Mouse (Mus musculus): Measurements from ENCODE around the gene Cmas. TPM values are rescaled to one million over a fixed set of nuclear protein-coding genes. Genes with fewer than 3 reads are reported as not detected.

Cmas gene
- polyA plus RNA-seq, 1 experiment from 2014 or later = 102 TPM

DNA sequence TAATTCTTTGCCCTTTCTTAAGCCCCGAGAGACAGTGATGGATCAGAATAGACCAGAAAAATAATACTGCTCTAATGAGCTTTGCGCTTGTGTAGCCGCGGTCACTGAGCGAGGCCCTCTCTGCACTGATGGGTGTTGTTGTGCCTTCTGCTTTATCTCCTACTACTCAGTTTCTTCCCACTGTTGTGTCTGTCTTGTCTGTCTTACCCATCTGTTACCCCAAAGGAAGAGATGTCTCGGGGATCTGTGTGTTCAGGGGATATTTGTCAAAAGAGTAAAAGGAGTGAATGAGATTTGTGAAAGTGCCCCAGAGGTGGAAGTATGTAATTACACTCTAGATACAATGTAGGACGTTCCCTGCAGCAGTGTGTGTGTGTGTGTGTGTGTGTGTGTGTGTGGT lies 38.3 kb upstream of the Cmas start:
- Histone ChIP-seq H3K27me3 (ENCODE audit: control insufficient read depth, insufficient read depth, low read length) (no peaks in the 10 kb centered on the region), H3K9ac (ENCODE audit: low read length) (no peak overlapping the region), H3K9me3 (ENCODE audit: control insufficient read depth, low read length) (0 out of 2 replicates have a peak, but pooled peaks cover 5% of the 10 kb centered on the region), H3K4me3 (ENCODE audit: control insufficient read depth in 1 of 2, insufficient read depth in 1 of 2, low read depth in 1 of 2, low read length in 2 of 2) (no peak overlapping the region), H3K4me1 (ENCODE audit: control insufficient read depth in 2 of 2, insufficient read depth in 2 of 2, low read length in 2 of 2) (peaks cover 3 to 4% of the 10 kb centered on the region in 2 experiments; a peak in 1 of 4 replicates), H3K36me3 (ENCODE audit: control insufficient read depth, insufficient read depth, low read length) (no peaks in the 10 kb centered on the region), H3K27ac (replicated peaks in 1 of 2; ENCODE audit: control insufficient read depth in 1 of 2, insufficient read depth in 1 of 2, low read depth in 2 of 2, low read length in 2 of 2) (no peak overlapping the region), H3K4me2 (ENCODE audit: low read length) (no peak overlapping the region)
- WGBS = 80% methylated on average over 7 of the region's 7 CpGs
- ATAC-seq (ENCODE audit: insufficient number of reproducible peaks, insufficient read depth, low FRiP score, low read depth) = no peak

DNA sequence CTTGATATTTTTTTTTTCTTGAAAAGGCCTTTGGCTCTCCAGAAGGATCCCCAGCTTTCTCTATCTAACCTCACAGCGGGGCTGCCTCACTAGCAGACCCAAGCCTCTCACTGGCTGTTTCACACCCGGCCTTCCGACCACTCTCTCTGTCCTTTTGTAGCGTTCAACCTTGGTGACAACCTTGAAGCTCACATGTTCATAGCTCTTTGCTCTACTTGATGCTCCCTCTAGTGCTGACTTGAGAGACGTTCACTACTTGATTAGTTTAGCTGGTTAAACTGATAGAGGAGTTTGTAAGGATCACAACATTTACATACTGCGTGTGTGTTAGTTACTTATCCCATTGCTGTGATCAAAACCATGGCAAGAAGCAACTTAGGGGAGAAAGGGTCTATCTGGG lies 35.8 kb upstream of the Cmas start:
- Histone ChIP-seq H3K4me3 (ENCODE audit: control insufficient read depth in 1 of 2, insufficient read depth in 1 of 2, low read depth in 1 of 2, low read length in 2 of 2) (no peak overlapping the region), H3K4me2 (ENCODE audit: low read length) (no peak overlapping the region), H3K9ac (ENCODE audit: low read length) (no peak overlapping the region), H3K4me1 (ENCODE audit: control insufficient read depth in 2 of 2, insufficient read depth in 2 of 2, low read length in 2 of 2) (peaks cover 3 to 4% of the 10 kb centered on the region in 2 experiments; a peak in 1 of 4 replicates), H3K27ac (replicated peaks in 1 of 2; ENCODE audit: control insufficient read depth in 1 of 2, insufficient read depth in 1 of 2, low read depth in 2 of 2, low read length in 2 of 2) (no peak overlapping the region), H3K36me3 (ENCODE audit: control insufficient read depth, insufficient read depth, low read length) (no peaks in the 10 kb centered on the region), H3K27me3 (ENCODE audit: control insufficient read depth, insufficient read depth, low read length) (no peaks in the 10 kb centered on the region), H3K9me3 (ENCODE audit: control insufficient read depth, low read length) (0 out of 2 replicates have a peak, but pooled peaks cover 3% of the 10 kb centered on the region)
- no peak for ATAC-seq (ENCODE audit: insufficient number of reproducible peaks, insufficient read depth, low FRiP score, low read depth)
- 49% methylated on average over 6 of the region's 6 CpGs for WGBS

DNA sequence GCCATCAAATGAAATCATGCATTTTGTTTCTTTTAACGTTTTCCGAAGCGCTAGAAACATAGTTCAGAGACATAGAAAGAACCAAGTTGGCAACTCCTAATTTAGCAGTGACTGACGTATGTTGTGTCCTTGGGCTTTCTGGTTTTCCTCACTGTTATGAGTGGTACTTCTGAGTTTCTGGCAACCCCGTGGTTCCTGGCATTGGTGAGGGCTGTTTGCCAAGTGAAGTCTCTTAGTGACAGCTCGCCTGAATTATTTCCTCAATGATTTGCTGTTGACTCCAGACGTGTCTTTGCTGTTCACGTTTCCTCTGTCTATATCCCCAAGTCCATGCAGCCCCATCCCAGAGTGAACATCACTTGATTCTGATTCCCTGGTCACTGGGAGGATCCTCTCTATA lies 34.8 kb upstream of the Cmas start:
- no peak overlapping the region for H3K27ac ChIP-seq (replicated peaks in 1 of 2; ENCODE audit: control insufficient read depth in 1 of 2, insufficient read depth in 1 of 2, low read depth in 2 of 2, low read length in 2 of 2)
- H3K9ac ChIP-seq (ENCODE audit: low read length) = no peak overlapping the region
- no peak overlapping the region for H3K4me3 ChIP-seq (ENCODE audit: control insufficient read depth in 1 of 2, insufficient read depth in 1 of 2, low read depth in 1 of 2, low read length in 2 of 2)
- H3K4me1 ChIP-seq (ENCODE audit: control insufficient read depth in 2 of 2, insufficient read depth in 2 of 2, low read length in 2 of 2) = peaks cover 3 to 4% of the 10 kb centered on the region in 2 experiments; a peak in 1 of 4 replicates
- H3K9me3 ChIP-seq (ENCODE audit: control insufficient read depth, low read length) = 0 out of 2 replicates have a peak, but pooled peaks cover 3% of the 10 kb centered on the region
- no peak for ATAC-seq (ENCODE audit: insufficient number of reproducible peaks, insufficient read depth, low FRiP score, low read depth)
- H3K36me3 ChIP-seq (ENCODE audit: control insufficient read depth, insufficient read depth, low read length) = no peaks in the 10 kb centered on the region
- H3K4me2 ChIP-seq (ENCODE audit: low read length) = no peak overlapping the region
- 62% methylated on average over 8 of the region's 8 CpGs for WGBS
- no peaks in the 10 kb centered on the region for H3K27me3 ChIP-seq (ENCODE audit: control insufficient read depth, insufficient read depth, low read length)

DNA sequence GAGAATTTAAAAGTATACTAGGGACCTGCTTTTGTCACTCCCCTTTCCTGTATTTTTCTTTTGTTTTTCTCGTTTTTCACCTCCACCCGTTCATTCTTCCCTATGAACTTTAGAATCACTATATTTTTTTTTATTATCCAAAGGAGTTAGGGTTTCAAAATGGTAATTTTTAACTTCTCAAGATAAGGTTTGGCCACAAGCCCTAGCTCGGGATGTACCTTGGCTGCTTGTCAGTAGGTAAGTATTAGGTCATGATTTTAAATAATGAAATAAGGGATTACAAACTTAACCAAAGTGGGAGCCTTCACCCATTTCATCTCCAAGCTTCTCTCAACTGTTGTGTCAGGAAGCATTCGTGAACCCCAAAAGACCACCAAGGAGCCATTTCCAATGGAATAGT lies 30.5 kb upstream of the Cmas start:
- Histone ChIP-seq H3K27me3 (ENCODE audit: control insufficient read depth, insufficient read depth, low read length) (no peaks in the 10 kb centered on the region), H3K36me3 (ENCODE audit: control insufficient read depth, insufficient read depth, low read length) (no peaks in the 10 kb centered on the region), H3K9me3 (ENCODE audit: control insufficient read depth, low read length) (0 out of 2 replicates have a peak, but pooled peaks cover 3% of the 10 kb centered on the region), H3K4me2 (ENCODE audit: low read length) (no peak overlapping the region), H3K4me3 (ENCODE audit: control insufficient read depth in 1 of 2, insufficient read depth in 1 of 2, low read depth in 1 of 2, low read length in 2 of 2) (no peak overlapping the region), H3K9ac (ENCODE audit: low read length) (no peak overlapping the region), H3K4me1 (ENCODE audit: control insufficient read depth in 2 of 2, insufficient read depth in 2 of 2, low read length in 2 of 2) (no peaks in the 10 kb centered on the region), H3K27ac (replicated peaks in 1 of 2; ENCODE audit: control insufficient read depth in 1 of 2, insufficient read depth in 1 of 2, low read depth in 2 of 2, low read length in 2 of 2) (no peak overlapping the region)
- ATAC-seq (ENCODE audit: insufficient number of reproducible peaks, insufficient read depth, low FRiP score, low read depth) = no peak
- WGBS = 79% methylated on average over 4 of the region's 4 CpGs

DNA sequence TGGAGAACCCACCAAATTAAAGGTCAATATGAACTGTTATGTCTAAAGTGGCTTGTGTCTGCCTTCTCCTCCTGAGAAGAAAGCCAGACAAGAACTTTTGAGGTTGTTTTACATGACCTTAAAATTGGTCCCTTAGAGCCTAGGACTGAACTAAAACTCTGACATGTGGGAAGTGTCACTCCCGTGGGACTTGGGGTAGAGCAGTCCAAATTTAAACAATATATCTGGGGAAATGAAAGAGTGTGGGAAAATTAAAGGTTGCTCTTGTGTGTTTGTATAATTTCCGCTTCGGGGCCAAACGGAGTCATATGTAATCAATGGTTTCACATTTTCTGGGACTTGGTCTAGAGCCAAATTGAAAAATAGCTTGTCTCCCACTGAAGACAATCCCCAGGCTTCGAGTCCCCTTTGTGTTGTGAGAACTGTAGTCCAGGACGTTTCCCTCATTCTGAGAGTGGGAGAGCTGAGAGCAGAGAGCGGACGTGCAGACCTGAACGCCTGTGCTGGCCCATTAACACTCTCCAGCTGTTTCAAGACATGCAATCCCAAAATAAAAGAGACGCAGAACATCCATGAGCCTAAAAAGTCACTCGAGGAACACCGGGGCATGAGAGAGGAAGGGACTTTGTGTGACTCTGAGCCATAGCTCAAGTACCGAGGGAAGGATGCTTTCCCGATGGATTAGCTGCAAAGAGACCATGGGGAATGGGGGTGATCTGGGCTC lies 23.8 kb upstream of the Cmas start:
- Histone ChIP-seq H3K27ac (replicated peaks in 1 of 2; ENCODE audit: control insufficient read depth in 1 of 2, insufficient read depth in 1 of 2, low read depth in 2 of 2, low read length in 2 of 2) (no peak overlapping the region), H3K4me1 (ENCODE audit: control insufficient read depth in 2 of 2, insufficient read depth in 2 of 2, low read length in 2 of 2) (peaks cover 0 to 2% of the 10 kb centered on the region in 2 experiments; a peak in 1 of 4 replicates), H3K36me3 (ENCODE audit: control insufficient read depth, insufficient read depth, low read length) (no peaks in the 10 kb centered on the region), H3K27me3 (ENCODE audit: control insufficient read depth, insufficient read depth, low read length) (no peaks in the 10 kb centered on the region), H3K9me3 (ENCODE audit: control insufficient read depth, low read length) (no peaks in the 10 kb centered on the region), H3K4me3 (ENCODE audit: control insufficient read depth in 1 of 2, insufficient read depth in 1 of 2, low read depth in 1 of 2, low read length in 2 of 2) (no peak overlapping the region), H3K9ac (ENCODE audit: low read length) (no peak overlapping the region), H3K4me2 (ENCODE audit: low read length) (no peak overlapping the region)
- 53% methylated on average over 14 of the region's 14 CpGs for whole genome bisulfite sequencing
- ATAC-seq (ENCODE audit: insufficient number of reproducible peaks, insufficient read depth, low FRiP score, low read depth) = 0 out of 2 replicates have a peak, but pooled peaks have one; percentile 45

DNA sequence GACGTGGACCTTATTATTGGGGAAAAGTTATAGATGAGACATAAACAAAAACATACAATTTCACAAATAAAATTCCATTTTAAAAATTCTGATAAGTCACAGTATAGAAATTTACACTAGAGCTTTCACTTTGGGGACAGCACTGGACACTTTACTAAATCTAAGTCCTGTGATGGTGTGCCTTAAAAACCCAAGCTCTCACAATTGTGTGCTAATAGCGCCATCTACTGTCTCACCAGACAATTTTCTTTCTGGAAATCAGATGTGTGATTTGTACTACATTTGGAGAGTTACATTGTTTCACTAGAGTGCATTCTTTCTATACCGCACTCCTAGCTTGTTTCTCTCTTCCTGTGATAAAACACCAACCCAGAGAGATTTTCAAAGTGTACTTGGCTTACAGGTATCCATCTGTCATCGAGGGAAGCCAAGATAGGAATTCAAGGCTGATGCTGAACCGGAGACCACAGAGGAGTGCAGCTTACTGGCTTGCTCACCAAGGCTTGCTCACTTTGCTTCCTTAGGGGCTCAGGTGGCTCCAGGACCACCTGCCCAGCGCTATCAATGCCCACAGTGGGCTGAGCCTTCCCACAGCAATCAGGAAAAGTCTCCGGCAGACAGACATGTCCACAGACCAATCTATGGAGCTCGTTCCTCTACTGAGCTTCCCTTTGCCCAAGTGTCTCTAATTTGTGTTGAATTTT lies 21.0 kb upstream of the Cmas start:
- H3K4me2 ChIP-seq (ENCODE audit: low read length) = no peak overlapping the region
- no peaks in the 10 kb centered on the region for H3K27me3 ChIP-seq (ENCODE audit: control insufficient read depth, insufficient read depth, low read length)
- no peak overlapping the region for H3K9ac ChIP-seq (ENCODE audit: low read length)
- no peak overlapping the region for H3K4me3 ChIP-seq (ENCODE audit: control insufficient read depth in 1 of 2, insufficient read depth in 1 of 2, low read depth in 1 of 2, low read length in 2 of 2)
- WGBS = 48% methylated on average over 8 of the region's 8 CpGs
- H3K36me3 ChIP-seq (ENCODE audit: control insufficient read depth, insufficient read depth, low read length) = no peaks in the 10 kb centered on the region
- H3K9me3 ChIP-seq (ENCODE audit: control insufficient read depth, low read length) = no peaks in the 10 kb centered on the region
- no peak overlapping the region for H3K27ac ChIP-seq (replicated peaks in 1 of 2; ENCODE audit: control insufficient read depth in 1 of 2, insufficient read depth in 1 of 2, low read depth in 2 of 2, low read length in 2 of 2)
- H3K4me1 ChIP-seq (ENCODE audit: control insufficient read depth in 2 of 2, insufficient read depth in 2 of 2, low read length in 2 of 2) = peaks cover 0 to 2% of the 10 kb centered on the region in 2 experiments; a peak in 1 of 4 replicates
- ATAC-seq (ENCODE audit: insufficient number of reproducible peaks, insufficient read depth, low FRiP score, low read depth) = no peak

DNA sequence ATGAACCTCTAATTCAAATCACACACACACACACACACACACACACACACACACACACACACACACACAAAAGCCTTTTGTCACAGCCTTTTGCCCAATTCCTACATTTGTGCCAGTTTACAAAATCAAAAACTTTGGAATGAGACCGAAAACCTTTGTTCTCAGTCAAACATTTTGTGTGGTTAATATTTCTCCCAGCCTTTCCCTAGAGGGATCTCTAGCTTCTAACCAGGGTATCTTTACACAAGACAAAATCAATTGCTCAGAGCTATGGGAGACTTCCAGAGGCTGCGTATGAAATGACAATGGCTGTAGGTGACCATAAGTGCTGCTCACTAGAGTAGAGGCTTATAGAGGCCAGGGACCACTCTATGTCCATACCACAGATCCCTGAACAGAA lies 18.3 kb upstream of the Cmas start:
- 92% methylated on average over 2 of the region's 2 CpGs for WGBS
- no peaks in the 10 kb centered on the region for H3K36me3 ChIP-seq (ENCODE audit: control insufficient read depth, insufficient read depth, low read length)
- no peak overlapping the region for H3K9ac ChIP-seq (ENCODE audit: low read length)
- H3K9me3 ChIP-seq (ENCODE audit: control insufficient read depth, low read length) = no peaks in the 10 kb centered on the region
- ATAC-seq (ENCODE audit: insufficient number of reproducible peaks, insufficient read depth, low FRiP score, low read depth) = no peak
- no peak overlapping the region for H3K27ac ChIP-seq (replicated peaks in 1 of 2; ENCODE audit: control insufficient read depth in 1 of 2, insufficient read depth in 1 of 2, low read depth in 2 of 2, low read length in 2 of 2)
- H3K4me1 ChIP-seq (ENCODE audit: control insufficient read depth in 2 of 2, insufficient read depth in 2 of 2, low read length in 2 of 2) = peaks cover 0 to 2% of the 10 kb centered on the region in 2 experiments; a peak in 1 of 4 replicates
- no peak overlapping the region for H3K4me2 ChIP-seq (ENCODE audit: low read length)
- no peaks in the 10 kb centered on the region for H3K27me3 ChIP-seq (ENCODE audit: control insufficient read depth, insufficient read depth, low read length)
- H3K4me3 ChIP-seq (ENCODE audit: control insufficient read depth in 1 of 2, insufficient read depth in 1 of 2, low read depth in 1 of 2, low read length in 2 of 2) = no peak overlapping the region

All from heart, embryonic 14.5 days (tissue).